Mouse (Mus musculus): ENCODE measurements around the gene Lipo2.
"Not testable (repeated sequence)": the region's sequence is repeated elsewhere in the genome, so short reads cannot be mapped to it uniquely, and the experiment has no call there.

Lipo2 gene

DNA sequence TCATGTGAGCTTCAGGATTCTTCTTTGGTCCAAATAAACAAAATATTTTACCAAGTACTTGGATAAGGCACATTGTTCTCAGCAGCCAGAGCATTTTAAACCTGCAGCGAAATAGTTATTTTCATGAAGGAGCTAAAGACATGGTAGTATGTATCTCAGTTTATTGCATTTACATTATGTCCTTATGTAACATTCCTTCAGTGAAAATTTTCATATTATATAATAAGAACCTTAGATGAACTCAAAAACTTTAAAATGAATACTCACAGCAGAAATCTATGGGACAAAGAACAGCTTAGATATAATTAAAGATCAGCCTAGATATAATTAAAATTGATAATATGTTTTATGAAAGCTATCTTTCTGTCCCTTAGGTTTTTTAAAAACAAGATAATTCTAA is at the start of gene Lipo2:
Gene Lipo2 (minus strand): TSS at position 101 of the 400 bp plus-strand sequence.
- not testable (repeated sequence) for DNase-seq (ENCODE audit: low spot score)

- DNase-seq (ENCODE audit: low spot score) = not testable (repeated sequence)
Observed at GRCm38 (mm10) chr19:33787359-33787758, 36.2 kb upstream of the Lipo2 start, which contains the start of gene Lipo1. Lipo1 (minus strand) TSS chr19:33787459.

- DNase-seq (ENCODE audit: low spot score) = no peak
Observed at GRCm38 (mm10) chr19:33786576-33787277, 35.6 kb upstream of the Lipo2 start.

DNA sequence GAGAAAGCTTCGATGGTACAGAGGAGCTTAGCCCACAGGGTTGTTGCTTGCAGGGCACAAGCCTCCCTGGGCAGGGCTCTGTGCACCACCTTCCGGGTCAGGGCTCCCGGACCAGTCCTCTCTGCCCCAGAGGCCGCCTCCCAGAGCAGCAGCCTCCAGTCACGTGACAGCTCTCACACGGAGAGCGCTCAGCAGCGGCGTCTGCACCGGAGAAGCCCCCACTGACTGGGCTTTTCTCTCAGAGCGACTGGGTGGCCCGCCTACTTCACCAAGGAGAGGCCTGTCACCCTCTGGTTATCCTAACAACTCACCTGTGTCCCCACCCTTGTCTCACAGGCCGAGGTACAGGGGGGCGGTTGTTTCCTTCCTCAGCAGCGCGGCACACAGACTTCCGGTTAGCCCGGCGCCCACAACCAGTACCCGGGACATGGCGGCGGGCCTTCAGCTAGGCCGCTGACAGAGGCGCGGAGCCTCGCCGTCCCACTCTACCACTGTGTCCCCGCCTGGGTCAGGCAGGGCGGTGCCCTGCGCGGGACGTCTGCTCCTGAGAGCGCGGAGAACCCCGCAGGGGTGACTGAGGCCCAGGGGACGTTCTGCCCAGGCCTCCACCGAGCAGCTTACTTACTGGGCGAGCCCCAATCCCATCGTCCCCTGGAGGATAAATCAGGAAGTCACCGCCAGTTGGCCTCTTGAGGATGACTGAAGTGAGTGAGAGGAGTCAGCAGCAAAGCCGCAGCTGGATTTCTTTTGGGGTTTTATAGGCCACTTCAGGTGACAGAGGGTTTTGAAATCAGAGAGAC is 10.3 kb upstream of the Lipo2 start, which contains the start of gene Lipo3:
Gene Lipo3 (minus strand): TSS at position 665 of the 800 bp plus-strand sequence.
- DNase-seq (ENCODE audit: low spot score) = peak; percentile 10
